Mouse (Mus musculus) lung, adult 2 months (tissue): ENCODE results near the gene Lama5. TPM values are rescaled to one million over a fixed set of nuclear protein-coding genes. Genes with fewer than 3 reads are reported as not detected.

ENCODE experiments used
- DNase-seq: peaks from one replicate; pipeline ENCODE4 v3.0.0; 2022
- H3K4me1 ChIP-seq: fragments of 200-500 bp; 2 replicates; pipeline ENCODE4 v1.6.1; 2011; ENCODE audit warnings: low read length; ENCODE audit not compliant: control insufficient read depth, insufficient read depth
- H3K4me3 ChIP-seq: fragments of 200-500 bp; replicated peaks from 2 replicates; pipeline ENCODE3; 2011; ENCODE audit warnings: low read depth, mild to moderate bottlenecking, control low read depth, low read length; ENCODE audit errors: extremely low read depth
- CTCF ChIP-seq: fragments of 200-500 bp; IDR thresholded peaks from 2 replicates; pipeline ENCODE4 v1.5.1; 2011; ENCODE audit warnings: mild to moderate bottlenecking, low read length, control low read depth; ENCODE audit not compliant: insufficient read depth
- POLR2A ChIP-seq: fragments of 200-500 bp; IDR thresholded peaks from 2 replicates; pipeline ENCODE4 v1.6.1; 2011; ENCODE audit warnings: low read depth, mild to moderate bottlenecking, control low read depth, low read length, borderline replicate concordance; ENCODE audit errors: extremely low read depth
- WGBS: fragments of 180-500 bp; shearing (Covaris S2); methylation state at CpG from one replicate; pipeline ENCODE4 v1.1.7; 2018; 5-methylcytosine and 5-hydroxymethylcytosine counted together
- polyA plus RNA-seq: library from polyadenylated mRNA; depleted of rRNA; stranded (reverse); fragments of >200 nt; gene quantifications from 2 replicates; pipeline ENCODE4 v1.2.3, GENCODE M21; 2012; rRNA removed

Lama5 gene
- polyA plus RNA-seq, result 145 and 148 TPM in 2 replicates

DNA sequence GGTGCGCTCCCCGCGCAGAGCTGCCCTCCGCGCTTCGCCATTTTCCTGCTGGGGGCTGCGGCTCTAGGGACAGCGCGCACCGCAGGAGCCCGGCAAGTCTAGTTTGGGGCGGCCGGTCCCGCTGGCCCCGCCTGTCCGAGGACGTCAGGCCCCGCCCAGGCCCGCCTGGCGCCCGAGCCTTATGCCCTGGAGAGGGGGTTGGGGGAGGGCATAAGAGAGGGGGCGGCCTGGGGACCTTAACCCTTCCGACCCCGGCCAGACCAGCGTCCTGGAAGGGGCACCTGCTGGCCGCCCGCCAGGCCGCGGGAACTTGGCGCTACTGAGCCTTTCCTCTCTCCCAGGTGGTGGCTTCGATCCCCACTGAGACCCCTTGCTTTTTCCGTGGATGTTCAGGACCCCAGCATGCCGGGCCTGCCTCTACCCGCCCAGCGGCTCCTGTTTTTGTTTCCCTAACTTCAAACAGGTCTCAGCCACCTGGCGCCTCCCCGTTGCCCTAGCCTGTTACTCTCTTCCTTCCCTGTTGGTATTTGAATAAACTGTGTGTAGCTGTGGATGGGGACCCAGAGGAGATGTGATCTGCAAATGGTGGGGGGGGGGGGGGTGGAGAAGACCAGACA lies at the start of gene Lama5:
Lama5 (minus strand) TSS at position 98 of the 617 bp plus-strand sequence.
- H3K4me3 ChIP-seq, result peak within 1 kb of the TSS; percentile 88
- TF ChIP-seq CTCF (no peak), POLR2A (peak; percentile 47; the same call in 1 of the 2 replicates)
- WGBS, result 3% methylated on average over 36 of the region's 37 CpGs
- DNase-seq, result peak; percentile 80
- H3K4me1 ChIP-seq, result peaks cover 33% of the 10 kb centered on the region

DNA sequence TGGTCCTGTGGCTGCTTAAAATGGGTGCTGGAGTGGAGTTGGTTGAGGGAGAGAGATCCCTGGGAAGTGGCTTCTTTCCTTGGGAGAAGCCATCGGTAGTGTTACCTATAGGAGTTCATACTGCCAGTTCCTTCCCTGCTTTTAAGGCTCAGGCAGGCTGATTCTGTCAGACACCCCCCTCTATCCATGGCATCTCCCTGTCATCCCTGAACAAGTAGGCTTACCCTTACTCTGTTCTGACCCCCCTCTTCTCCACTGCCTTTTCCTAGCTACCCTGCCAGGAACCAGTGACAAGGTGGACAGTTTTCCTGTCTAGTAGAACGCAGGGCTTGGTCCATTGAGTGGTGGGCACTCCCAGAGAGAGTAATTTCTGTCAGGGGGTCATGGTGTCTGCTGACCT lies 48.9 kb upstream of the Lama5 start:
- 92% methylated on average over 2 of the region's 2 CpGs for WGBS

DNA sequence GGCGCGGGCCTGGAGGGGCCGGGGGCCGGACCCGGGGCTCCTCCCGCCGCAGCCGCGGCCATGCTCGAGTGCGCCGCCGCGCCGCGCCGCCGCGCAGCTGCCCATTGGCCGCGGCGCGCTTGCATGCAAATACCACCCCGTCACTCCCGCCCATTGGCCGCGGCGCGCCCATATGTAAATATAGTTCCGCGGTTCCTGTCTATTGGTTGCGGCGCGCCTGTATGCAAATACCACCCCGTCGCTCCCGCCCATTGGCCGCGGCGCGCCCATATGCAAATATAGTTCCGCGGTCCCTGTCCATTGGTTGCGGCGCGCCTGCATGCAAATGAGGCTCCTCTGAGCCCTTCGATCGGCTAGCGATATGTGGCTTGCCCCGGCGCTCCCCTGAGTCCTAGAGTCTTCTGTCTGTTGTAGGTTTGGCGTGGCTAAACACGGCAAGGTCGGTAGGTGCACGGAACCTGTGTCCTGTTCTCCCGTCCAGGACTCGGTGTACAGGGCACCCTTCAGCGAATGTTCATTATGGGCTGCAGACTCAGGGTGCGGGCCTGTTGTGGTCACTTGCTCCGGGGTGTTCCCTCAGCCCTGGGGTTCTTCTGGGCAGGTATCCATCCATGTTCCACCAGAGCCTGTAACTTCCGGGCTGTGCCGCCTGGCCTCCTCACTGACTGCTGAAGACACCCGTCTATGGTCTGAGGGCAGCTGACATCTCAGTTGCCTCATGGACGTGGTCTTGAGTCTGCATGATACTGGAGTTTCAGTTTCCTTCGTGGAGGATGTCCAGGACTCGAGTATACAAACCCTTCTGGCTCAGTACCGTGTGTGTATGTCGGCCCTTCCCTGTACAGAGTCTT lies 48.0 kb upstream of the Lama5 start, which contains the start of gene Cables2:
Cables2 (minus strand) TSS at position 103 of the 851 bp plus-strand sequence.
- Histone ChIP-seq H3K4me3 (peak within 1 kb of the TSS; percentile 71), H3K4me1 (peaks cover 37% of the 10 kb centered on the region)
- TF ChIP-seq CTCF (no peak), POLR2A (peak; percentile 17; the same call in 1 of the 2 replicates)
- WGBS, result 7% methylated on average over 68 of the region's 68 CpGs
- DNase-seq, result peak; percentile 84

More for the DNA sequence above, 48.9 kb upstream of the Lama5 start:
- peaks cover 37% of the 10 kb centered on the region for H3K4me1 ChIP-seq
- no peak for TF ChIP-seq POLR2A
- no peak for TF ChIP-seq CTCF
- DNase-seq, result no peak
- H3K4me3 ChIP-seq, result no peak overlapping the region

DNA sequence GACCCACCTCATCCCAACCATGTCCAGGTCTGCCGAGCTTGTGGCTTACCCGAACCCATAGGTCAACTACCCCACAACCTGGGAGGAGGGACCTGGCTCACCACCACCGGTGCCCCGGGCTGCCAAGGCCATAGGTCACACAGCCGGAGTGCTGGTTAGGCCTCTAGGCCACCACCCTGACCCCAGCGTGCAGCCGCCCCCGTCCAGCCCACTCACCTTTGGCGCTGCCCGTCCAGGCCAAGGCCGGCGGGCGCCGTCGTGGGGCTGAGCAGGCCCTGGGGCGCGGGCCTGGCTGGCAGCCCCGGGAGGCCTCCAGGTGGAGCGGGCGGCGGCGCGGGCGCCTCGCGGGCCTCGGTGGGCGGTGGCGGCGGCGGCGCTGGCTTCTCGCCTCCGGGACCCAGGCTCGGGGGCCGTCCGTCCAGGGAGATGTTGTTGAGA lies 47.2 kb upstream of the Lama5 start:
- H3K4me1 ChIP-seq, result peaks cover 37% of the 10 kb centered on the region
- TF ChIP-seq POLR2A, result no peak
- no peak for TF ChIP-seq CTCF
- 2% methylated on average over 36 of the region's 37 CpGs for WGBS
- peak overlapping the region; percentile 59 for H3K4me3 ChIP-seq
- no peak for DNase-seq

DNA sequence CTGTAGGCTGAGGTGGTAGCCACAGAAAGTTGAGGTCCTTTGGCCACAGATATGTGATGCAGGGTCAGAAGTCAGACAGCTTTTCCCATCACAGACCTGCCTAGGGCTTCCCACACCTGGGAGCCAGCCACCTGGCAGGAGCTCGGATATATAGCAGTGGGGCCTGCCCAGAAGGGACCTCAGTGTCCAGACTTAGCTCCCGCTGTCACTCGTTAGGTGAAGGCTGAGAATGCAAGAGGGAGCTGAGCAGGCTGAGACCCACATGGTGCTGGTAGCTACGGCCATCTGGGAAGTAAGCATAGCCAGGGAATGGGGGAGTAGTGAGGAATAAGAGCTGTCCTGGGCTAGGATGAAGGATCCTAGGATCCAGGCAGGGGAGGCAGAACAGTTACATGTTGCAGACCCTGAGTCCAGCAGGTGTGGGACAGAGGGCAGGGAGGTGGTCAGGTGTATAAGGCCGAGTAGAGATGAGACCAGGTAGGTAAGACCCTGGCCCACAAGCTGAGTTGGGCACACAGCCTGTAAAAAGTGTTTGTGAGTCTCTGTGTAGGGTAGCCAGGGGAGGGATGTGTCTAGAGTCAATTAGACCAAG lies 46.2 kb upstream of the Lama5 start:
- TF ChIP-seq CTCF, result no peak
- no peak for TF ChIP-seq POLR2A
- H3K4me3 ChIP-seq, result no peak overlapping the region
- 65% methylated on average over 5 of the region's 5 CpGs for WGBS
- peaks cover 35% of the 10 kb centered on the region for H3K4me1 ChIP-seq
- DNase-seq, result no peak

DNA sequence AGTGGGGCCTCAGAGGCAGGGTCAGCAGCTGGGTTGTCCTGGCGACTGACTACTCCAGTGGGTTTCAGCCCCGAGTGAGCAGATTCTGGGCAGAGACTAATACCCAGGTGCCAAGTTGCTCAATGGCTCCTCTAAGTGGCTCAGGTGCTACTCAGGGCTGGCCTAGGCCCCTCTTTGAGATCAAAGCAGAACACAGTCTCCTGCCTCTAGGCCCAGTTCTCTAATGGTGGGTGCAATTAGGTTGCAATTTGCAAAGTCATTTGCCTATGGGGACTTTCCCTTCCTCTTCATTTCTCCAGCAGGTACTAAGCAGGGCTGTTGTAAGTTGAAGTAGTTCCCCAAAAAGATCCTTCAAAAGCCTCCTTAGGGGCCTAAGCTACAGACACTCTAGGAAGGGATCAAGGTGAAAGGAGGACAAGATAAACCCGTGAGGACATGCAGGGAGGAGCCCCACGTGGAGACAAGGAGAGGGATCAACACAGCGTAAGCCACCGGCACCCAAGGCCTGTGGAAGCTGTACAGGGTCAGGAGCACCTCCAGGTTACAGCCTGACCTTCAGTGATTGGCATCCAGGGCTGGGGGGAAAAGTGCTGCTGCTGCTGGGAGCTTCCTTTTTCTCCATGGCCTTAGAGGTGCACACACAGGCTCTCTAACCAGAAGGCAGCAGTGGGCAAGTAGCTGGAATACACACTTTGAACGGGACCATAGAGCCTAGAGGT lies 45.0 kb upstream of the Lama5 start:
- no peak overlapping the region for H3K4me3 ChIP-seq
- 66% methylated on average over 7 of the region's 7 CpGs for WGBS
- DNase-seq, result no peak
- peaks cover 26% of the 10 kb centered on the region for H3K4me1 ChIP-seq
- no peak for TF ChIP-seq POLR2A
- no peak for TF ChIP-seq CTCF

DNA sequence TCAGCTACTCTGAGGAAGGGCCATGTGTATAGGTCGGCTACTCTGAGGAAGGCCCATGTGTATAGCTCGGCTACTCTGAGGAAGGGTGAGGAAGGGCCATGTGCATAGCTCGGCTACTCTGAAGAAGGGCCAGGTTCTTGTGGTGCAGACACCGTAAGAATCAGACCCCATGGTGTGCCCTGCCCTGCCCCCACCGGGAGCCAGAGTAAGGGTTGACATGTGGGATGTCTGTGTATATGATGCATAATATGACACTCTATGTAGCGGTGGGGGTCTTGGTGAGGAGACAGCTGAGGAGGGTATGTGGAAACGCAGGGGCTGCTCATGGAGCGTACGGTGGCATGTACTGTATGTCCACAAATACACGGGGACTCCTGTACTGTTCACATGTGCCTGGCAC lies 43.7 kb upstream of the Lama5 start:
- TF ChIP-seq CTCF (no peak), POLR2A (no peak)
- 92% methylated on average over 10 of the region's 10 CpGs for WGBS
- Histone ChIP-seq H3K4me3 (no peak overlapping the region), H3K4me1 (peaks cover 26% of the 10 kb centered on the region)
- DNase-seq, result no peak

DNA sequence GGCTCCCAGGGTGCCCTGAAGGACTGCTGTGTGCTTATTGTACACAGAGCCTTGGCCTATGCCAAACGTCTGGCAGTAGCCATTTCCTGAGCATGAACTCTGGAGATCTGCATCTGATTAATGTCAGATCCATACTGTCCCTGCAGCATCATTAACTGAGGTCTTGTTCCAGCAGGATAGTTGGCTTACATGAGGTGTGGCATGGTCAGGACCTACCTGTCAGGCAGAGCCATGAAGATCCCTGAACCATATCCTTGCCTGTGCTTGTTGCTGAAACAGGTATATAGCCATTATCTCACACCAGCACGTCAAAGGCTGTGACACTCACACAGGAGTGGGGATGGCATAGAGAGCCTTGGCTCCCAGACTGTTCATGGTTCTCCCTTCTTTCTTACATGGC lies 42.3 kb upstream of the Lama5 start:
- Histone ChIP-seq H3K4me1 (peaks cover 23% of the 10 kb centered on the region), H3K4me3 (no peak overlapping the region)
- DNase-seq, result no peak
- 57% methylated on average over 2 of the region's 2 CpGs for WGBS
- TF ChIP-seq CTCF, result no peak
- no peak for TF ChIP-seq POLR2A

DNA sequence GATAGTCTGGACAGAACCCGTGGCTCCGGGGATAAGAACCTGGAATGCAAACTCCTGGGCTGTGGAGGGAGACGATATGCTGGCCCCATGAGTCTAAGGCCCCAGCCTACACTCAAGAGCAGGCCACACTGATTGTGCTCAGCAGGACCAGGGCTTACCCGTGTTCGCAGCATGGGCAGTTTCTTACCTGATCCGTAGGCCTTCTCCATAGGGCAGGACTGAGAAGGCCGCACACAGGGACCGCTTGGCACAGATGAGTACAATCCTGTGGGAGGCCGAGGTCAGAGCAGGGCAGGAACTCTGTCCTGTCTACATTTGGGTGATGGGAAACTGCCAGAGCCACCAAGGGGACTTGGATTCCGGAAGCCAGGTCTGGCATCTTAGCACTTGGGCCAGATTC lies 37.2 kb upstream of the Lama5 start:
- Histone ChIP-seq H3K4me1 (peaks cover 3% of the 10 kb centered on the region), H3K4me3 (no peak overlapping the region)
- TF ChIP-seq POLR2A (no peak), CTCF (no peak)
- 69% methylated on average over 10 of the region's 10 CpGs for WGBS
- no peak for DNase-seq
